Mouse (Mus musculus) neural tube, embryonic 15.5 days (tissue): ENCODE measurements around the gene Cul9. TPM values are rescaled to one million over a fixed set of nuclear protein-coding genes. Genes with fewer than 3 reads are reported as not detected.

Source experiments
- microRNA-seq: library from miRNA; unstranded; fragments of <30 nt; microRNA quantifications from one replicate; pipeline ENCODE4, GENCODE M21; 2017
- polyA plus RNA-seq: library from polyadenylated mRNA; unstranded; fragments of >200 nt; fragmentation: Nextera tagmentation; extraction: Ambion mirVana; gene quantifications from 2 replicates; pipeline ENCODE4 v1.2.1, GENCODE M21; 2015

Gene Cul9
- polyA plus RNA-seq, 1 experiment from 2014 or later: 22.6 TPM

Small RNAs within 50 kb of the gene (microRNA-seq; reads per million reads assigned to microRNA genes)
- gene Mir6976: not detected

Other genes with a start within 250 kb of the Cul9 start
- gene Dlk2, start 249.0 kb downstream of the Cul9 start, polyA plus RNA-seq: 24.7 and 27.4 TPM in 2 replicates
- gene Abcc10, start 218.0 kb downstream of the Cul9 start, polyA plus RNA-seq: 9.3 TPM in 2 replicates
- gene Zfp318, start 162.7 kb downstream of the Cul9 start, polyA plus RNA-seq: 19.0 and 19.9 TPM in 2 replicates
- 2.7 and 43.4 TPM in 2 replicates for gene Crip3, start 117.5 kb downstream of the Cul9 start, polyA plus RNA-seq
- gene Slc22a7, start 107.9 kb downstream of the Cul9 start, polyA plus RNA-seq: 1.3 TPM in 1 of 2 replicates, not detected in the other
- gene Ttbk1, start 58.7 kb downstream of the Cul9 start, polyA plus RNA-seq: 5.5 and 7.8 TPM in 2 replicates
- gene Dnph1, start 49.7 kb downstream of the Cul9 start, polyA plus RNA-seq: 13.6 and 22.7 TPM in 2 replicates
- gene Srf, start 9.8 kb upstream of the Cul9 start, polyA plus RNA-seq: 2.5 and 6.4 TPM in 2 replicates
- gene Ptk7, start 83.1 kb upstream of the Cul9 start, polyA plus RNA-seq: 29.3 and 41.7 TPM in 2 replicates
- 31.8 and 32.3 TPM in 2 replicates for gene Klc4, start 99.6 kb upstream of the Cul9 start, polyA plus RNA-seq
- gene Mrpl2, start 99.8 kb upstream of the Cul9 start, polyA plus RNA-seq: 64.9 and 80.5 TPM in 2 replicates
- gene Cul7, start 103.9 kb upstream of the Cul9 start, polyA plus RNA-seq: 37.1 and 40.1 TPM in 2 replicates
- 53.5 and 59.1 TPM in 2 replicates for gene Rrp36, start 128.0 kb upstream of the Cul9 start, polyA plus RNA-seq
- gene Mea1, start 132.4 kb upstream of the Cul9 start, polyA plus RNA-seq: 275 and 308 TPM in 2 replicates
- gene Klhdc3, start 134.5 kb upstream of the Cul9 start, polyA plus RNA-seq: 166 TPM in 2 replicates
- gene Ppp2r5d, start 158.7 kb upstream of the Cul9 start, polyA plus RNA-seq: 89.1 and 93.2 TPM in 2 replicates
- gene Pex6, start 165.1 kb upstream of the Cul9 start, polyA plus RNA-seq: 27.8 and 28.3 TPM in 2 replicates
- gene Gnmt, start 182.8 kb upstream of the Cul9 start, polyA plus RNA-seq: 1.7 and 1.9 TPM in 2 replicates
- 72.2 and 76.1 TPM in 2 replicates for gene Cnpy3, start 205.8 kb upstream of the Cul9 start, polyA plus RNA-seq
- 0.19 and 43.5 TPM in 2 replicates for gene Ptcra, start 217.3 kb upstream of the Cul9 start, polyA plus RNA-seq
- 53.8 and 56.8 TPM in 2 replicates for gene 2310039H08Rik, start 226.2 kb upstream of the Cul9 start, polyA plus RNA-seq
- gene Rpl7l1, start 236.3 kb upstream of the Cul9 start, polyA plus RNA-seq: 77.2 and 88.4 TPM in 2 replicates